Mouse (Mus musculus) spleen, adult 2 months (tissue): ENCODE data around the gene Bmpr1a.

Experiments
- CTCF ChIP-seq: fragments of 200-500 bp; IDR thresholded peaks from 2 replicates; pipeline ENCODE4 v1.5.1; 2011; ENCODE audit warnings: mild to moderate bottlenecking, inconsistent platforms; ENCODE audit not compliant: insufficient read depth, insufficient read length, insufficient replicate concordance; ENCODE audit errors: extremely low read depth
- POLR2A ChIP-seq: fragments of 200-500 bp; IDR thresholded peaks from 2 replicates; pipeline ENCODE4 v1.6.1; 2011; ENCODE audit warnings: low read depth, low read length, inconsistent platforms

DNA sequence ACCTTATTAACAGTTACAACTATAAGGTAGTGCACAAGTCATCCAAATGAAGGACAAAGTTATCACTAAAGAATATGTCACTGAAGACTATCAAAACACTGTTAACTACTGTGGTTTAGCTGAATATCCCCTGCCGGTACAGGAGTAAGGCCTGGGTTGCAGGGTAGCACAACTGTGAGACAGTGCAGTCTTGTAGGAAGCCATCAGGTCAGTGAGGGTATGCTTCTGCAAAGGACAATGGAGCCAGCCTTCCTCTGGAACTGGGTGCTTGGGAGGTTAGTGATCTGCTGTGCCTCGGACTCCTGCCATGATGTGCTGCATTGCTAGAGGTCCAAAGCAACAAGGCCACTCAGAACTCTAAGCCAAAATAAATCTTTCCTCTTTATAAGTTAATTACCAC lies 43.8 kb downstream of the Bmpr1a start:
- TF ChIP-seq POLR2A (no peak), CTCF (no peak)
